Mouse (Mus musculus): ENCODE data around the gene Gm5678. TPM values are rescaled to one million over a fixed set of nuclear protein-coding genes. Genes with fewer than 3 reads are reported as not detected.

Gene Gm5678
- polyA plus RNA-seq (2012; rRNA removed): not detected in 2 replicates

DNA sequence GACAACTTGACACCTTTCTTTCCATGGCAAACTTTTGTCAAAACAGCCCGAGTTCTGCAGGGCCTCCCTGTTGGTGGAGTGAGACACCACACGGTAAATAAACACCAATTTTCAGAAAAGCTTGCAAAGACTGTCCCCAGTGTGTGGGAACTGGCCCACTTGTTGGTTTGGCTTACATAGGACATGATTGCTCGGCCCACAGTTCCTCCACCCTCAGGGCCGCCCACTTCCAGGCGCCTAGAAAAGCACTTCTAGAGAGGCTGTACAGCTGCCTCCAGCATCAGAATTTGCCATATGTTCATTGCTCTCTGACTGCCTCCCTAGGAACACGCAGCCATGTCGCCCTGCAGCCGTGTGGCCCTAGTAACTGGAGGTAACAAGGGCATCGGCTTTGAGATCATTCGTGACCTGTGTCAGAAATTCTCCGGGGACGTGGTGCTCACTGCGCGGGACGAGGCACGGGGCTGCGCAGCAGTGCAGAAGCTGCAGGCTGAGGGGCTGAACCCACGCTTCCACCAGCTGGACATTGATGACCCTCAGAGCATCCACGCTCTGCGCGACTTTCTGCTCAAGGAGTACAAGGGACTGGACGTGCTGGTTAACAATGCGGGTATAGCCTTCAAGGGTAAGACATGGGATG, at the start of gene Gm5678:
Gene Gm5678, plus strand, starts transcription at position 337 of the 640 bp plus-strand sequence.

DNA sequence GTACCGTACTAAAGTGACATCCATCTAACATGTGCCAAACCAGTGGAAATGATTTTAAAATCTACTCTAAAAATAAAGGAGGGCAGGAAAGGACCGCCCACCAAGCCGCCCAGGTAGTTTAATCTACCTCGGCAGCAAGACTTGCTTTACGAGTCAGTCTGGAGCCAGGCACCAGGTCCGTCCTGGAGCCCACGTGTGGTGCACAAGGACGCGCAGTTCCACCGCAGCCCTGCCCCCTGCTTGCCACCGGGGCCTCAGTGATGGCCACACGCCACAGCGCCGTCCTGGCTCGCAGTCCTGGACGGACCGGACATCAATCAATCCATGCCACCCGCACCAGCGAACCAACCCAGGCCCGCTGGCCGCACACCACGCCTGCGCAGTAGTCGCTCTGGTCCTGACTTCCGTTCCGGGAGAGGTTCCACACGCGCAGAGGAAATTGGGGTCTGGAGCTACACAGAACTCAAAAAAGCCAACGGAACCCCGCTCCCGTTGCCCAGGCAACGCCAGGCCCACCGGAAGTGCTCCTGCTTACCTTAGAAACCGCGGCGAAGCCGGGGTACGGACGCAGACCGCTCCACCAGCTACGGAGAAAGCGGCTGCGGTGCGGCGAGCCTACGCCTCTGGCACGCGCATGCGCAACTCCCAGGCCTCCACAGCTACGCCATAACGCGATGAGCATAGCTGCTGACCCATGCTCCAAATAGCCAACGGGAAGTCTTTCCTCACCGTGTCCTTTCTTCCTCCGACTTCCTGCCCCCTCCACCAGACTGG, 24.3 kb upstream of the Gm5678 start, which contains the start of gene Setd4:
Gene Setd4, minus strand, starts transcription at position 625 of the 774 bp plus-strand sequence.

GRCm38 (mm10) chr16:93605553-93605952, 22.3 kb upstream of the Gm5678 start, which contains the start of gene Cbr1:
Gene Cbr1, plus strand, starts transcription at chr16:93605853.

Other genes starting within 250 kb of the Gm5678 start
- gene Setd4, start 24.0 kb upstream of the Gm5678 start, polyA plus RNA-seq (2012; rRNA removed): 12.1 and 12.8 TPM in 2 replicates
- gene Cbr1, start 22.2 kb upstream of the Gm5678 start, polyA plus RNA-seq (2012; rRNA removed): 117 and 120 TPM in 2 replicates
- 27.0 and 38.5 TPM in 2 replicates for gene Cbr3, start 55.1 kb downstream of the Gm5678 start, polyA plus RNA-seq (2012; rRNA removed)
- 44.6 and 55.6 TPM in 2 replicates for gene Dop1b, start 83.8 kb downstream of the Gm5678 start, polyA plus RNA-seq (2012; rRNA removed)
- 6.0 and 6.2 TPM in 2 replicates for gene Morc3, start 204.0 kb downstream of the Gm5678 start, polyA plus RNA-seq (2012; rRNA removed)

All from ovary, adult 2 months (tissue).